Mouse (Mus musculus) cerebellum, postnatal 36 days (tissue): ENCODE measurements around the gene Marc2.

Experiments used
- DNase-seq, 2 experiments: peaks; one replicate each; pipeline ENCODE4 v3.0.0; 2021 to 2022; ENCODE audit warnings: mixed read lengths in 2 of 2

The Marc2 gene

GRCm38 (mm10) chr1:184846092-184846750 lies at the start of gene Marc2:
Marc2 (minus strand) TSS chr1:184846451.
- DNase-seq = no peak

DNA sequence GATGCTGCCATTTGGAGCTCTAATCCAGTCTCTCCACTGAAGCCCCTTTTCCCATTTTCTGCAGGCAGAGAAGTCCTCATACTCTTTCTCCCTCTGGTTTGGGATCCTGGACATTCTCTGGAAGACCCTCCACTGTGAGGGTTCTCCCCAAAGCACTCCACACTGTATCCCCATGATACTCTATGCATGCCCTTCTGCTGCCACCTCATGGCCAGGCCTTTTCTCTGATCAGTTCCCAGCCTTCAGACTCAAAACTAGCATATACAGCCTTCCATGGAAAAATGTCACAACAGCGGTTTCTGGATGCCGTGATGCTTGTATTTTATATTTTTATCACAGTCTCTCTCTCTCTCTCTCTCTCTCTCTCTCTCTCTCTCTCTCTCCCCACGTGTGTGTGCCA lies 45.7 kb upstream of the Marc2 start:
- DNase-seq = no peak

DNA sequence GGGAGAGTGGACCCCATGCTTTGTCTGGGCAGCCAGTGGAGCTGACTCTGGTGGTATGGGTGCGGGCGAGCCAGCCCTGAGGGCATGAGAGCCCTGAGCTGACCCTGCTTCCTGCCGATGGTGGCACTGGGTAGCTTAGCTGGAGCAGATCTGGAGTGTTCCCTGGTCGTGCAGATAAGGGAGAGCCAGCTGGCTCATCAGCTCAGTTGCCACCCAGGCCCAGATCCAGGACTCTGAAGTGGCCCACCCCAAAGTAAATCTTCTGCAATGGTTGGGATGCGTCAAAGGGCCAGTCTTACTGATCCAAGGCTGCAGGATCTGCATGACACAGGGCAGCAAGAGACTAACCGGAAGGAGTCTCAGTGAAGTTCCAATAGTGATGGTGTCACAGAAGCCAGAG lies 43.2 kb upstream of the Marc2 start:
- no peak for DNase-seq

DNA sequence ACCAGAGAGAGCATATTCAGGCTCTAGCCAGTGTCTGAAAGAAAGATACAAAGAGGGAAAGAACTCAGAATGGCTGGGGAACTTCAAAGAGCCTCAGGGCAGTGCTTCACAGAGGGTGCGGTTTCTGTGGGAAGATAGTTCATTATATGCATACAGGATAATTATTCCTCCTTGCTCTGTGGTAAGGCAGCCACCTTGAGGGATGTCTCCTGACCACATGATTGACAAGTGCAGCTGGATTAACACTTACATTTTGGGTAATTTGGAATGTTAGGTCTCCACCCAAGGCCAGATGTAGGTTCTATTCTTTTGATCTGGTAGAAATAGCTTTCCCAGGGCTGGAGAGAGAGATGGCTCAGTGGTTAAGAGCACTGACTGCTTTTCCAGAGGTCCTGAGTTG lies 39.9 kb upstream of the Marc2 start:
- DNase-seq = no peak

DNA sequence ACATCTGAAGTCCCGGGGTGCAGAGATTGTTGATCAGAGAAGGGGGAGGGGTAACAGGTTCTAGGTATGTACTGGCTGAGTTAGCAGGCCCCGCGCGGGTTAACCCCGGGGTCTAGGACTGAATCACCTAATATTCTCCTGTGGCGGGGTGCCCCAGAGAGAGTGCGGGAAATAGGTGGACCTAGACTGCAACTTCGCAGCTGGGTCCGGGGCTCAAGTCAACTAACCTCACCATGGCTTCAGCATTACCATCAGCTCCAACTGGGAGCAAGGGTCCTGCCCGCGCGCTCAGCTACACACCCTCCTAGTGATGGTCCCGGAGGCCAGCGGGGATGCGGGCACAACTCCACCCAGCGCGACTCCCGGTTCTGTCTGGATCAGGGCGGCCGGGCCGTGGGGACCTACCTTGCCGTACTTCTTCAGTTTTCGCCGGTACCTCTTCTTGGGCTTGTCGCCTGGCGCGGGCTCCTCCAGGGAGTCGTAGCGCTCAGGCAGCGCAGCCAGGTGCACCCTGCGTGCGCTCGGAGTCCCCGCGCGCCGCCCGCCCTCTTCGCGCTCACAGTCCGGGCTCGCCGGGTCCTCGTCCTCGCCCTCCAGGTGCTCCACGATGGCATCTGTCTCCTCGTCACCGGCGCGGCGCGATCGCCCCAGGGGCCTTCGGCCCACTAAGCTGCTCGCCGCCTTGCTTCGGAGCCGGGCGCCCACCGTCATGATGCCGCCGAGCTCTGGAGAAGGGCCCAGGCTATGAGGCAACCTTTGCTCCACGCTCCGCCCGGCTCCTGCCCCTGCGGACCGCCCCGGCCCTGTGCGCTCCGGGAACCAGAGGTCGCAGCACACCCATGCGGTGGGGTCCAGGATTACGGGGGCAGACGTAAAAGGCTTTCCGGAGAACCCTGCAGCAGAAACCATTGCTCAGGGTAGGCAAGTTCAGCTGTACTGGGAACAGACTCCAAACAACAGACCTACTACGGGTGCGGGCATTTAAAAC lies 36.3 kb upstream of the Marc2 start, which contains the start of gene C130074G19Rik:
TSS of gene C130074G19Rik (minus strand) at position 938 of the 988 bp plus-strand sequence.
- DNase-seq = no peak

DNA sequence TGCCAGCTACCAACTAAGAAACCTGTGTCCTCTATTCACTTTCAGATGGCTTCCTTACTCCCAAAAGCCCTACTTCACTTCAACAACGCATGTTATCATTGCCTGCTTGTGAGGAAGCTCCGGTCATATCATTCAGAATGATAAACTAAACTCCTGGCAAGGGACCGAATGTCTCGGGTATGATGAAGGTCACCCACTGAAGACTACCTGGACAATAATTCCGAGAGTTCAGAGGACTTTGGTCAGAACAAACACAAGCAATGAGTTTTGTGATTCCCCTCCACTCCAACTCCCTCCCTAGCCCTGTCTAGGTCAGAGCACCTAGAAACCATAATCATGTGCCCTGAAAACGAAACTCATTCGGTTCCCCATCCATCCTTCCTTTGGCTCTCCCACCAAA lies 35.6 kb upstream of the Marc2 start:
- DNase-seq = no peak

DNA sequence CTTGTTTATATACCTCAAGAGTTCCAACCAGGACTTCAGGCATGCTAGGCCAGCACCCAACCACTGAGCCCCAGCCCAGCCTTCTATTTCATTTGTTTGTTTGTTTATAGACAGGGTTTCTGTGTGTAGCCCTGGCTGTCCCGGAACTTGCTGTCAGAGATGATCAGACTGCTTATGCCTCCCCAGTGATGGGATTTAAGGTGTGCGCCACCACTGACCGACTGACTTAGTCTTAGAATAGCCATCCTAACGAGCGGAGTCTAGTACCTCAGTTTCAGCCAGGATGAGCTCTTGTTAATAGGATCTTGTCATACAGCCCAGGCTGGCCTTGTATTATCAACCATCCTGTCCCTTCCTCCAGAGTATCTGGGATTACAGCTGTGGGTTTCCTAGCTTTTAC lies 35.0 kb upstream of the Marc2 start:
- no peak for DNase-seq

- DNase-seq = no peak
These were observed 32.6 kb upstream of the Marc2 start for GRCm38 (mm10) chr1:184878860-184879259.

GRCm38 (mm10) chr1:184877306-184877705 lies 31.1 kb upstream of the Marc2 start:
- DNase-seq = no peak

DNA sequence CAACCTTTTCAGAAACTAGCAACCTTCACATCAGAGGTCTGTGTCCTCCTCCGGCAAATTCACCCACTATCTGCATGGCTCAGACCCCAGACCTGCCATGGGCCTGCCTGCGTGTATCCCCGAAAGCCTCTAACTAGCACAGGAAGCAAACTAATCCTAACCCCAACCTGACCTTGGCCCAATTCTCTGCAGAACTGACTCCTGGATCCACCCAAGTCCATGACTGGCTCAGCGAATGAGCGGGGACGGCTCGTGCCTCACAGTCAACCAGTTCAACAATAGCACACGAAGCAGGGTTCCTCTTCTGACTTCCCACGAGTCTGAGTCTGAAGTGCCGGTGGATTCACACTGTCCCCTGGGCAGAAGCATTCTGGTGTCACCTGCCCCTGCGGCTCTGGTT lies 27.7 kb upstream of the Marc2 start:
- DNase-seq = no peak

GRCm38 (mm10) chr1:184872069-184872819 lies 26.0 kb upstream of the Marc2 start:
- no peak for DNase-seq

- DNase-seq = no peak
These were observed 25.3 kb upstream of the Marc2 start for GRCm38 (mm10) chr1:184871506-184871905.

DNA sequence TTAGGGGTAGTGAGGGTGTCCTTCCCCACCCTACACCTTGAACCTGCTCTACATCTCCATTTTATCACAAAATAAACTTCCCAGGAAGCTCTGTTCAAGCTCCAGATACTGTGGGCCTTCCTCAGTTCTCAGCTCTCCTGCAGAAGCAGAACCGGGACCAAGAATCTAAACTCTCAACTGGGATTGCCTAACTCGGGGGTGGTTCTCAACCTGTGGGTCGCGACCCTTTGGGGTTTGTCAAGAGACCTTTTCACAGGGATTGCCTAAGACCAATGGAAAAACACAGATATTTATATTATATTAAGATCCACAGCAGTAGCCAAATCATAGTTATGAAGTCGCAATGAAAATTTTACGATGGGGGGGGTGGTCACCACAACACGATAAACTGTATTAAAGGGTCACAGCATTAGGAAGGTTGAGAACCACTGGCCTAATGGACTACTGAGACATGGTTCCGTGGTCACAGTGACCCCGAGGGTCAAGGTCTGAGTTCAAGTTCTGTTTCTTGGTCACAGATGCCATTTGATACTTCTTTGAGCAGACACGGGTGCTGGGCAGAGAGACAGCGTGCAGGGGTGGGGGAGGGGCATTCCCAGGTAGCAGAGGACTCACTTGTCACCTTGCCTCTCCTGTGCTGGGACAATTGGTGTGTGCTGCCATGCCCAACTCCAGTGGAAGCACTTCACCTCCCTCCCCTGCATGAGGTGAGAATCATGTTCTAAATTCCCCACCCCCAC lies 24.6 kb upstream of the Marc2 start:
- no peak for DNase-seq

GRCm38 (mm10) chr1:184869939-184870565 lies 23.8 kb upstream of the Marc2 start:
- DNase-seq = no peak

GRCm38 (mm10) chr1:184867640-184868120 lies 21.4 kb upstream of the Marc2 start:
- DNase-seq = no peak

- no peak for DNase-seq
These were observed 18.1 kb upstream of the Marc2 start for GRCm38 (mm10) chr1:184864381-184864801.

DNA sequence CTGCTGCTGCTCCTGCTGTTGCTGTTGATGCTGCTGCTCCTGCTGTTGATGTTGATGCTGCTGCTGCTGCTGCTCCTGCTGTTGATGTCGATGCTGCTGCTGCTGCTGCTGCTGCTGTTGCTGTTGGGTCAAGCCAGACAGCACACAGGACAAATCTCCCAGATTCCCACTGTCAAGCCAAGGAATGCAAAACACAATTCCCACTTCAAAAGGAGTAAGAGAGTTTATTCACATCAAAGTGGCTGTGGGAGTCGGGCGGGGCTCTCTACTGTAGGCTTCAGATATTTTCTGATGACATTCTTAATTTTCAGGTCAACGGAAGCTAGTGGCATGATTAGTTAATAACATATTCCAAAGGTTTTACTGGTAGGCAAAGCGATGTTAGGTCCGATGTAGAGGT lies 16.4 kb upstream of the Marc2 start:
- DNase-seq = no peak

DNA sequence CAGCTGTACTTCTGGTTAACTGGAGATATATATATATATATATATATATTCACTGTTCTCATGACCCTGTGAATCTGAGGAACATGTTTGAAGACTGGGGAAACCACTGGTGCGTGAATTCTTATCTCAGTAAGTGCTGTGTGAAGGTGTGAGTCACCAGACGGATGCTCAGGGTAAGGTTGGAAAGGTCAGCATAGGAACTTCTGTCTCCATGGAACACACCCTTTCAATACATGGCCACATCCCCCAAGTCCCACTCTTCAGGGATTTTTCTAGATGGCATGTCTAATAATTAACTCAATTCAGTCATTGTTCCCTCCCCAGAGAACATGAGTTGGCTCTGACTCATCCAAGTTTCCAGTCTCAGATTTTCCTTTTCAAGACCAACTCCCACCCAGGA lies 15.3 kb upstream of the Marc2 start:
- no peak for DNase-seq

DNA sequence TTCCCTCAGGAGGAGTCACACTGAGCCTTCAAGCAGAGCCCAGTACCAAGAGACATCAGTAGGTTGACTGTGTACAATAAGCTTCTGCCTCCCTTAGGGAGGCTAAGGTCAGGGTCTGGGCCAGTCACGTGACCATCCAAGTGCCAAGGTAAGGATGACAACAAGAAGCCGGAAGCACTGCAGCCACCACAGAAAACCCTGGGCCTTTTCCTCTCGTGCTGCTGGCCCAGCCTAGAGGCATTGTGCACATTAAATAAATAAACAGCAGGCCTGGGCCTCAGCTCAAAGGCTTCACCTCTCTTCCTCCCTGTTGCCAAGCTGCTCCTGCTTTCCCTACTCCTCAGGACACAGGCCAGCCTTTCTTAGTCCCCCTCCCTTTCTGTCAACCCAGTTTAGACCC lies 14.0 kb upstream of the Marc2 start:
- DNase-seq = no peak

DNA sequence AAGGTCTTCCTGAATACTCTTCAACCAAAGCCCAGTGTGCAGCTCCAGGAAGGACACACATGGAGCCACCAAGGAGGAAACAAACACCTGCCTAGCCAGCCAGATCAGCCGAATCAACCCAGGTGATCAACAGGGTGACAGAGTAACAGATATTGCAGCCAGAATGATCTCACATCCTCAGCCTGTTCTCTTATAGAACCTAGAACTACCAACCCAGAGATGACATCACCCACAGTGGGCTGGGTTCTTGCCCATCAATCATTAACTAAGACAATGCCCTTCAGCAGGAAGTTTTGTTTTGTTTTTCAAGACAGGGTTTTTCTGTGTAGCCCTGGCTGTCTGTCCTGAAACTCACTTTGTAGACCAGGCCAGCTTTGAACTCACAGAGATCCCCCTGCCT lies 12.0 kb upstream of the Marc2 start:
- DNase-seq = no peak

DNA sequence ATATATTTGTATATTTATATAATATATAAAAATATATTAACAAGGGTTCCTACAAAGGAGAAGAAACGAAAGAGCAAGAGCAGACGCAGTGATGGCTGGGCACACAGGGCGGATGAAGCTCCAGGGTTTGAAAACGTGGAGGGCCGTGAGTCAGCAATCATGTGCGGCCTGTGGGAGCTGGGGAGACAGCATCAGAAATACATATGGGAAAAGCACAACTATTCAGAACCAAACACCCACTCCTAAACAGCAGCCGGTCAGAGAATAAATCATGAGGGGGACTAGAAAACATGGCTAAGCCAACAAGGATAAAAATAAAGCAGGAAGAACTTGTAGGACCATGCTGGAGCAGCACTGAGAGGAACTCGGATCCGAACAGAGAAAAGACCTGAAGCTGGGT lies 11.0 kb upstream of the Marc2 start:
- DNase-seq = no peak

GRCm38 (mm10) chr1:184853922-184854321 lies 7.7 kb upstream of the Marc2 start:
- no peak for DNase-seq
